Mouse (Mus musculus): ENCODE results near the gene Lhfp. TPM values are rescaled to one million over a fixed set of nuclear protein-coding genes. Genes with fewer than 3 reads are reported as not detected.

Lhfp gene
- polyA plus RNA-seq, 1 experiment from 2014 or later, result 50.8 TPM

GRCm38 (mm10) chr3:53139642-53140041 is 98.3 kb downstream of the Lhfp start:
- no peaks in the 10 kb centered on the region for H3K4me1 ChIP-seq
- 82% methylated on average over 5 of the region's 5 CpGs for WGBS
- no peak overlapping the region for H3K27ac ChIP-seq
- ATAC-seq (ENCODE audit: insufficient number of reproducible peaks, insufficient read depth, low FRiP score, low TSS enrichment), result no peak
- H3K36me3 ChIP-seq, result no peaks in the 10 kb centered on the region
- H3K4me2 ChIP-seq (replicated peaks), result no peak overlapping the region
- H3K4me3 ChIP-seq, result no peak overlapping the region
- H3K27me3 ChIP-seq, result no peaks in the 10 kb centered on the region
- H3K9ac ChIP-seq, result no peak overlapping the region
- peaks cover 3% of the 10 kb centered on the region; the same call in 1 of the 2 replicates for H3K9me3 ChIP-seq

GRCm38 (mm10) chr3:53142528-53142927 is 101.2 kb downstream of the Lhfp start:
- no peak overlapping the region for H3K4me3 ChIP-seq
- no peaks in the 10 kb centered on the region for H3K4me1 ChIP-seq
- no peak overlapping the region for H3K4me2 ChIP-seq (replicated peaks)
- no peak for ATAC-seq (ENCODE audit: insufficient number of reproducible peaks, insufficient read depth, low FRiP score, low TSS enrichment)
- no peak overlapping the region for H3K27ac ChIP-seq
- H3K9ac ChIP-seq, result no peak overlapping the region
- no peaks in the 10 kb centered on the region for H3K36me3 ChIP-seq
- no peaks in the 10 kb centered on the region for H3K27me3 ChIP-seq
- 76% methylated on average over 9 of the region's 9 CpGs for WGBS
- H3K9me3 ChIP-seq, result no peaks in the 10 kb centered on the region

- no peaks in the 10 kb centered on the region for H3K36me3 ChIP-seq
- H3K27ac ChIP-seq, result no peak overlapping the region
- H3K9me3 ChIP-seq, result no peaks in the 10 kb centered on the region
- no peak for ATAC-seq (ENCODE audit: insufficient number of reproducible peaks, insufficient read depth, low FRiP score, low TSS enrichment)
- no peaks in the 10 kb centered on the region for H3K4me1 ChIP-seq
- H3K9ac ChIP-seq, result no peak overlapping the region
- H3K4me3 ChIP-seq, result no peak overlapping the region
- no peaks in the 10 kb centered on the region for H3K27me3 ChIP-seq
- no peak overlapping the region for H3K4me2 ChIP-seq (replicated peaks)
- 68% methylated on average over 2 of the region's 2 CpGs for WGBS
Observed at GRCm38 (mm10) chr3:53145526-53145925, 104.2 kb downstream of the Lhfp start.

- Histone ChIP-seq H3K9ac (no peak overlapping the region), H3K36me3 (no peaks in the 10 kb centered on the region), H3K27ac (no peak overlapping the region), H3K4me3 (no peak overlapping the region), H3K4me2 (replicated peaks) (no peak overlapping the region), H3K27me3 (no peaks in the 10 kb centered on the region), H3K9me3 (no peaks in the 10 kb centered on the region), H3K4me1 (no peaks in the 10 kb centered on the region)
- WGBS, result 83% methylated on average over 5 of the region's 5 CpGs
- ATAC-seq (ENCODE audit: insufficient number of reproducible peaks, insufficient read depth, low FRiP score, low TSS enrichment), result no peak
Observed at GRCm38 (mm10) chr3:53145946-53146345, 104.6 kb downstream of the Lhfp start.

- Histone ChIP-seq H3K9me3 (no peaks in the 10 kb centered on the region), H3K27me3 (no peaks in the 10 kb centered on the region), H3K9ac (no peak overlapping the region), H3K27ac (no peak overlapping the region), H3K4me2 (replicated peaks) (no peak overlapping the region), H3K4me1 (no peaks in the 10 kb centered on the region), H3K36me3 (no peaks in the 10 kb centered on the region), H3K4me3 (no peak overlapping the region)
- WGBS, result 87% methylated on average over 5 of the region's 5 CpGs
- ATAC-seq (ENCODE audit: insufficient number of reproducible peaks, insufficient read depth, low FRiP score, low TSS enrichment), result no peak
Observed at GRCm38 (mm10) chr3:53147001-53147400, 105.7 kb downstream of the Lhfp start.

GRCm38 (mm10) chr3:53148751-53149150 is 107.4 kb downstream of the Lhfp start:
- ATAC-seq (ENCODE audit: insufficient number of reproducible peaks, insufficient read depth, low FRiP score, low TSS enrichment), result no peak
- no peak overlapping the region for H3K4me2 ChIP-seq (replicated peaks)
- H3K36me3 ChIP-seq, result no peaks in the 10 kb centered on the region
- H3K9me3 ChIP-seq, result no peaks in the 10 kb centered on the region
- H3K4me3 ChIP-seq, result no peak overlapping the region
- no peaks in the 10 kb centered on the region for H3K4me1 ChIP-seq
- WGBS, result 85% methylated on average over 3 of the region's 3 CpGs
- H3K9ac ChIP-seq, result no peak overlapping the region
- no peaks in the 10 kb centered on the region for H3K27me3 ChIP-seq
- H3K27ac ChIP-seq, result no peak overlapping the region

GRCm38 (mm10) chr3:53149625-53150320 is 108.4 kb downstream of the Lhfp start:
- H3K27me3 ChIP-seq, result no peaks in the 10 kb centered on the region
- no peaks in the 10 kb centered on the region for H3K4me1 ChIP-seq
- no peaks in the 10 kb centered on the region for H3K9me3 ChIP-seq
- H3K4me2 ChIP-seq (replicated peaks), result no peak overlapping the region
- ATAC-seq (ENCODE audit: insufficient number of reproducible peaks, insufficient read depth, low FRiP score, low TSS enrichment), result no peak
- H3K9ac ChIP-seq, result no peak overlapping the region
- H3K4me3 ChIP-seq, result no peak overlapping the region
- no peaks in the 10 kb centered on the region for H3K36me3 ChIP-seq
- WGBS, result 92% methylated on average over 7 of the region's 7 CpGs
- no peak overlapping the region for H3K27ac ChIP-seq

GRCm38 (mm10) chr3:53151081-53151480 is 109.8 kb downstream of the Lhfp start:
- no peaks in the 10 kb centered on the region for H3K36me3 ChIP-seq
- H3K4me3 ChIP-seq, result no peak overlapping the region
- H3K4me2 ChIP-seq (replicated peaks), result no peak overlapping the region
- no peaks in the 10 kb centered on the region for H3K27me3 ChIP-seq
- no peak overlapping the region for H3K27ac ChIP-seq
- 48% methylated on average over 1 of the region's 1 CpGs for WGBS
- ATAC-seq (ENCODE audit: insufficient number of reproducible peaks, insufficient read depth, low FRiP score, low TSS enrichment), result no peak
- H3K9ac ChIP-seq, result no peak overlapping the region
- no peaks in the 10 kb centered on the region for H3K9me3 ChIP-seq
- H3K4me1 ChIP-seq, result no peaks in the 10 kb centered on the region

GRCm38 (mm10) chr3:53151607-53152006 is 110.3 kb downstream of the Lhfp start:
- no peaks in the 10 kb centered on the region for H3K36me3 ChIP-seq
- no peak overlapping the region for H3K9ac ChIP-seq
- 62% methylated on average over 1 of the region's 1 CpGs for WGBS
- no peak overlapping the region for H3K4me2 ChIP-seq (replicated peaks)
- no peaks in the 10 kb centered on the region for H3K27me3 ChIP-seq
- no peak overlapping the region for H3K4me3 ChIP-seq
- no peaks in the 10 kb centered on the region for H3K4me1 ChIP-seq
- no peak for ATAC-seq (ENCODE audit: insufficient number of reproducible peaks, insufficient read depth, low FRiP score, low TSS enrichment)
- no peaks in the 10 kb centered on the region for H3K9me3 ChIP-seq
- H3K27ac ChIP-seq, result no peak overlapping the region

- Histone ChIP-seq H3K9ac (no peak overlapping the region), H3K27ac (no peak overlapping the region), H3K36me3 (no peaks in the 10 kb centered on the region), H3K4me3 (no peak overlapping the region), H3K4me2 (replicated peaks) (no peak overlapping the region), H3K9me3 (no peaks in the 10 kb centered on the region), H3K4me1 (0 out of 2 replicates have a peak, but pooled peaks cover 5% of the 10 kb centered on the region), H3K27me3 (no peaks in the 10 kb centered on the region)
- no peak for ATAC-seq (ENCODE audit: insufficient number of reproducible peaks, insufficient read depth, low FRiP score, low TSS enrichment)
- WGBS, result 78% methylated on average over 3 of the region's 3 CpGs
Observed at GRCm38 (mm10) chr3:53161963-53162362, 120.6 kb downstream of the Lhfp start.

- no peak overlapping the region for H3K27ac ChIP-seq
- H3K9ac ChIP-seq, result no peak overlapping the region
- no peaks in the 10 kb centered on the region for H3K36me3 ChIP-seq
- 76% methylated on average over 10 of the region's 10 CpGs for WGBS
- no peak overlapping the region for H3K4me3 ChIP-seq
- H3K27me3 ChIP-seq, result no peaks in the 10 kb centered on the region
- H3K4me2 ChIP-seq (replicated peaks), result no peak overlapping the region
- 0 out of 2 replicates have a peak, but pooled peaks cover 5% of the 10 kb centered on the region for H3K4me1 ChIP-seq
- H3K9me3 ChIP-seq, result no peaks in the 10 kb centered on the region
- no peak for ATAC-seq (ENCODE audit: insufficient number of reproducible peaks, insufficient read depth, low FRiP score, low TSS enrichment)
Observed at GRCm38 (mm10) chr3:53165281-53165680, 124.0 kb downstream of the Lhfp start.

GRCm38 (mm10) chr3:53166001-53166400 is 124.7 kb downstream of the Lhfp start:
- Histone ChIP-seq H3K27ac (no peak overlapping the region), H3K4me1 (0 out of 2 replicates have a peak, but pooled peaks cover 5% of the 10 kb centered on the region), H3K4me2 (replicated peaks) (no peak overlapping the region), H3K9ac (no peak overlapping the region), H3K27me3 (no peaks in the 10 kb centered on the region), H3K9me3 (no peaks in the 10 kb centered on the region), H3K4me3 (no peak overlapping the region), H3K36me3 (no peaks in the 10 kb centered on the region)
- 16% methylated on average over 8 of the region's 8 CpGs for WGBS
- ATAC-seq (ENCODE audit: insufficient number of reproducible peaks, insufficient read depth, low FRiP score, low TSS enrichment), result no peak

All from embryonic facial prominence, embryonic 12.5 days (tissue).